Mouse (Mus musculus): ENCODE measurements at regions not wholly inside any gene's neighbourhood (a gene's known extent, or its start where the extent isn't known, plus 50 kb on each side); places are given as distances from the start of the nearest gene placed in this dataset.

DNA sequence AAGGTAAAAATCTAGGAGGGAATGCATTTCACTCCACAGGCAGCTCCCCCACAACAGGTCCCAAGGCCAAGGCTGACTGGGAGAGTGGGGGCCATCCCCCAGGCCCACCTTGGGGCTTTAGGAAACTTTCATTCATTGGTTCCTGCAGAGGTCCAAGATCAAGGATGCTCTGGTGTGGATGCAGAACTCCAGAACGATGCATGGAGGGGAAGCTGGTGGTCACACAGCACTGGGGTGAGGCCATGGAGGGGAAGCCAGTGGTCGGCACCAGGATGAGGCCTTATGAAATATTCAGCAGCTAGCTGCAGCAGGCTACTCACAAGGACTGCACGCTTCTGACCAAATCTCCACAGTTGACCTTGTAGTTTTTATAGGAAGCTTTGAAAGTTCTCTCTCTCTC is 279.7 kb downstream of the Cdh26 start:
- DNase-seq (ENCODE audit: low read depth in 1 of 2, low spot score in 2 of 2) = no peak

DNA sequence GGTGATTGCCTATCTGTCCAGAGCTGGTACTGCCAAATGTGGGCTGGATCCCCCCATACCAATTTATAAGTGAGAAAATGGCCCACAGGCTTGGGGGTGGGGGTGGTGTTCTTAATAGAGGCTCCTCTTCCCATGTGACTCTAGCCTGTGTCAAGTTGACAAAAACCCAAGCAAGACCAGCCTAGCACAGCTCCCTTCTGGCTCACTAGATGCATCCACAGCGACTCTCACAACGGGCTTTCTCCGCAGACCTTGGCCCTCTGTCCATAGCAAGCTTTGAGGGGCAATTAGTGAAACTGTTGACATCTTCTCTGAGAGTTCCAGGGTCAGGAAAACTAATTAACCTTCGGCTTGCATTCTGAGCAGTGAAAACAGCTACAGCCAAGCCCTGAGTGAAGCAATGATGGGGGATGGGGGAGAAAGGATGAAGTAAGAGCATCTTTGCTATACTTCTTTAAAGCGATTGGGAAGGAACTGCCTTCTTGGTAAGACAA is 281.3 kb downstream of the Cdh26 start:
- DNase-seq (ENCODE audit: low read depth in 1 of 2, low spot score in 2 of 2) = no peak

DNA sequence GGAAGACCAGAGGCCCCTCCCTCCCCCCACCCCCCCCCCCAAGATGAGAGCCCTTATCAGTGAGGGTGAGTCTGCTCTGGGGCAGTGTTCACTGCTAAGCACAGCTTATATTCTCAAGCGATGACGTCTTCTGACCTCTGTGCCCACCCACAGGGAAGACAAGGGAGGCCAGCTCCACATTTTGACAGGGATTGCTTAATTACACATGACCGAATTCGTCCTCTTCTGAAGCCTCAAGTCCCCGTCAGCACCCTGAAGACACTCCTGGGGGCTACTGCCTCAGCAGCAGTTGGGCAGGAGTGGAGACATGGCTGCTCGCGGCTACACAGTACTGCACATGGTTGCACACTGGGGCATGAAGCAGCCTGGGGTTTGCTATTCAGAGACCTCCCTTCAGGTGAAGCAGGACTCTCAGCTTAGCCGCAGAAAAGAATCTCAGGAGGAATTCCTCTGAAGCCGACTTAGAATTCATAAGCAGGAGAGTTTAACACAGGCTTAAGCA is 282.1 kb downstream of the Cdh26 start:
- DNase-seq (ENCODE audit: low read depth in 1 of 2, low spot score in 2 of 2) = no peak

DNA sequence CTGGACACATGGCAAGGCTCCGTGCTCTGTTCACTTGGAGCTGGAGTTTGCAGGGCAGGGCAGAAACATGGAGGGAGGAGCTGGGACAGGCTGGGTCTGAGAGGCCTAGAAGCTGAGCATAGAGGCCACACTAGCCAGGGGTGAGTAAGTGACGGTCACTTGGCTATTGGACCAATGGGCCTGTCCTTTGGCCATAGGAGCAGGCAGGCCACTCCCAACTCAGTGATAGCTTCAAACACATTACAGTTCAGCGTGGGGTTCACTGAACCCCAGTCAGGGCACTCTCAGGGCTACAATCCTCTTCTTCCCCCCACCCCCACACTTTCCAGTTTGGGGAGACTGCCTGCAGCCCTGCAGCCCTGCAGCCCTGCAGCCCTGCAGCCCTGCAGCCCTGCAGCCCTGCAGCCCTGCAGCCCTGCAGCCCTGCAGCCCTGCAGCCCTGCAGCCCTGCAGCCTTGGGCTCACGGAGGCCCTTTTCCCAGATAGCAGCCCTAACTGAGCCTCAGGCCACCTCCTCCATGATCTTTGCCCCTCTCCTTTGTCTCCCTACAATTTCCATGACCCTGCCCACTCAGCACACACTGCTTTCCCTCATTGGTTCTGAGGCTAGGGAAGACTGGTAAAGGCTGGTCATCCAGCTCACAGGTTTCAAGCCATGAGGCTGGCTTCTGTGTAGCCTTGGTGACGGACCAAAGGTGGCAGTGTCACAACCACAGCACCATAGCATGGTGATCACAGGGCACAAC is 285.3 kb downstream of the Cdh26 start:
- DNase-seq (ENCODE audit: low read depth in 1 of 2, low spot score in 2 of 2) = no peak

DNA sequence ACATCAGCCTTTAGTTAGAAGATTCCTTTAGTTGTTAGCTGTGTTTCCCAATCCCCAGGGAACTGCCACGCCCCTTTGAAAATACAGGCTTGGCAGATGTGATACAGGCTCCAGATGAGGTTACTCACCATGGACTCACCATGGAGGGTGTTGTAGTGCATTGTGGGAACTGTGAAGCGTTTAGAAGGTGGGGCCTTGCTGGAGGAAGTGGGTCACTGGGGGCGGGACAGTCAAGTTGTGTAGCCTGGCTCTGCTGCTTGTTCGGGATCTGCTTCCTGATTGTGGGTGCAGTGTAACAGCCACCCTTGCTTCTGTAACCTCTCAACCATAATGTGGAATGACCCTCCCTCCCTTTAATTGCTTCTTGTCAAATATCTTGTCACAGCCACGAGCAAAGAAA is 287.7 kb downstream of the Cdh26 start:
- no peak for DNase-seq (ENCODE audit: low read depth in 1 of 2, low spot score in 2 of 2)

DNA sequence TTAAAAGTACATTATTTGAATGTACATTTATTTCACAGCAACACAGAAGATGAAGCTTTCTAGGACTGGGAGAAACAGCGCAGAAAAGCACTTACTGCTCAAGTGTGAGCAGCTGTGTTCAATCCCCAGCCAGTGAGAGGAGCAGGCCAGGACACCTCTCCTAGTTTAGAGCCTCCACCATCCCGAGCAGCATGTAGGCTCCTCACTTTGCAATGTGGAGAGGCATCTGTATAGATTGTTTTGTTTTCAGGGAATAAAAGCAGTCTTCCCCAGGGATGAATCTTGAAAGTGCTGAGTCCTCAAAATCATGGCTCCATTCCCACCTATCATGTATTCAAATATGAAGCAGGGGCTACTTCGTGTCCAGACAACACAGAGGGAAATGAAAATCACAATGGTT is 293.1 kb downstream of the Cdh26 start:
- no peak for DNase-seq (ENCODE audit: low read depth in 1 of 2, low spot score in 2 of 2)

DNA sequence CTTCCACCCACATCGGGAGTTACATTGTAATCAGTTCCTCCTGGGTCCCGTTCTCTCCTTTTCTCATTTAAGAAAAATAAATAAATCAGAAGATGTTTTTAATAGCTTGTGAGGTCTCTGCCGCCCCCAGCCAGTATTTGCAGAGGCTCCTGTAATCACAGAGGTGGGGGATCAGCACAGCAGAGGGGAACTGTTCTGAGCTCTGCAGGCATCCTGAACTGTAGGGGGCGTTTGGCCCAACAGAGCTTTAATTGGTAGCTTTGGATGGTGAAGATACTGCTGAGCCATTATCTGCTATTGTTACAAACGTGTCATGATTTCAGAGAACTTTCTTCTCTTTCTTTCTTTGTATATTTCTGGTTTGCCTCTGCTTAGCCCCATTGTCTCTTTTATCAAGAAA is 293.9 kb downstream of the Cdh26 start:
- no peak for DNase-seq (ENCODE audit: low read depth in 1 of 2, low spot score in 2 of 2)

DNA sequence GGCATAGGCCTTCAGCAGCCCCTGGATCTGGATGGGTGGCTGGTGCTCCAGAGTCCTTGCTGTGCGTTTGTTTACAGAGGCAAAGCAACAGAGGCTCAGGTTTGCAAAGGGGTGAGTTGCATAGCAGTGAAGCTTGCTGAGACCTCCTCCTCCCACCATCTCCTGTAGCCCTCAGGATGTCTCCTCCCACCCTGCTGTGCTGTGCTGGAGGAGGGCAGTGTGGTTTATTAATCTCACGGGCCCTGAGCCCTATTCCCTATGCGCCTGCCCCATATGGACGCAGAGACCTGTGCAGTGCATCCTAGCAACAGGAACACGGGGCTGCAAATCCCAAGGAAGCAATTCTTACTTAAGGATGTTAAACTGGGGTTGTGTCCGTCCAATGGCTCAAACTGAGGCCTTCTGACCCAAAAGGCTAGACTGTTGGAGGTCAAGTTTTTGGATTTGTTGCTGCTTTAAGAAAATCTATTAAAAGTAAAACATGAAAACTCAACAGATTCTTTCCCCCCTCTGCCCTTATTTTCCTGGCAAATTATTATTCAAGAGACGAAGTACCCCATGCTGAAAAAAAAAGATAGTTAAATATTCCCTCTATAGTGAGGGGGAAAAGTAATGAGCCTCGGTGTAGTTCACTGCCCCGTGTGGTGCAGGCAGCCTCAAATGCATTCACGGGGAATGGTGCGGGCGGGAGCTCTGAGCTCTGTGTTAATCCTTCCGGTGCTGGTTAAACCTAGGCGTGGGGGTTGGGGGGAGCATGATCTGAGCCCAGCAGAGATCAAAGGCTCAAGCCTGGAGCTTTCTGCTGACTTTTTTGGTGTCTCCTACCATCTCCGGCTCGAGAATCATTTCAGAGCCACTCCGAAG is 297.8 kb downstream of the Cdh26 start:
- no peak for DNase-seq (ENCODE audit: low read depth in 1 of 2, low spot score in 2 of 2)

DNA sequence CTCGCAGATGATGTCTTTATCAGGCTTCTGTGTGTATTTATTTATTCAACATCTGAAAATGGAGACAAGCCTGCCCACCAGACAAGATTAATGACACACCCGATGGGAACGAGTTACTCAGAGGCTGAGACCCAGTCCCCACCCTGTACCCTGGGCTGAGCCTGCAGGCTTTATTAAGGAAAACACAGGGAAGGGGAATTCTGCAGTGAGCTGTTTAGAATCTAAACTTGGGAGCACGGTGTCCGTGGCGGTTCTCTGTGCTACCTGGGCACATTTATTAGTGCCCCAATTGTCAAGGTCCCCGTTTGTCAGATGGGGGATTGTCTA is 298.4 kb downstream of the Cdh26 start:
- no peak for DNase-seq (ENCODE audit: low read depth in 1 of 2, low spot score in 2 of 2)

DNA sequence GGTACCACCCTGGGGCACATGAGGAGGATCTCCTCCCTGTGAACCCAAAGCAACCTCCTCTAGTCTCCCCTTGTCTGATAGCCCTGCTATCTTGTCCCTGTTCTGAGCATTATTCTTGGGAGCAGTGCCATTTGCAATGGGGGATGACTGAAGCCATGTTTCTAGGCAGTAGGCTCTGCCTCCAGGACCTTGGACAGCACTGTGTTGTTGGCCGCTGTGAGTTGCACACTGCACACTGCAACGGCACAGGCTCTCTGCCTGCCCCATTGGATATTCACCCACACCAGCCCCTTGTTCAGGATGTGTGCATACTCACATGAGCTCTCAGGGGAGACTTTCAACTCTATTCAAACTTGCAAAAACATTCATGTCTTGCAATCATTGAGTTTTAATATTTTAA is 304.8 kb downstream of the Cdh26 start:
- no peak for DNase-seq (ENCODE audit: low read depth in 1 of 2, low spot score in 2 of 2)

DNA sequence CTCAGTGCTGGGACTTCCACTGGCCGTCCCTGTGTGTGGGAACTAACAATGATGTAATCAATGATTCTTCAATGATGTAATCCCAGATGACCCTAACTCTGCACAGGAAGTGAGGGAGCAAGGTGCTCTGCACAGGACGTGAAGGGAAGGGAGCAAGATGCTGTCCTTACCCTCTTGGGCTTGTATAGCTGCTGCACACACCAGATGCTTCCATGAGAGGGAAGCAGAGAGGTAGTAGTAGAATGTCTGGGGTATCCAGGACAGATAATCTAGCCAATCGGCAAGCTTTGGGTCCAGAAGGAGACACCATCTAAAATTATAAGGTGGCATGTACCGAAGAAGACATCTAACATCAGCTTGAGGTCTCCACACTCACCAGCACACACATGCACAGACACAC is 314.3 kb downstream of the Cdh26 start:
- no peak for DNase-seq (ENCODE audit: low read depth in 1 of 2, low spot score in 2 of 2)

DNA sequence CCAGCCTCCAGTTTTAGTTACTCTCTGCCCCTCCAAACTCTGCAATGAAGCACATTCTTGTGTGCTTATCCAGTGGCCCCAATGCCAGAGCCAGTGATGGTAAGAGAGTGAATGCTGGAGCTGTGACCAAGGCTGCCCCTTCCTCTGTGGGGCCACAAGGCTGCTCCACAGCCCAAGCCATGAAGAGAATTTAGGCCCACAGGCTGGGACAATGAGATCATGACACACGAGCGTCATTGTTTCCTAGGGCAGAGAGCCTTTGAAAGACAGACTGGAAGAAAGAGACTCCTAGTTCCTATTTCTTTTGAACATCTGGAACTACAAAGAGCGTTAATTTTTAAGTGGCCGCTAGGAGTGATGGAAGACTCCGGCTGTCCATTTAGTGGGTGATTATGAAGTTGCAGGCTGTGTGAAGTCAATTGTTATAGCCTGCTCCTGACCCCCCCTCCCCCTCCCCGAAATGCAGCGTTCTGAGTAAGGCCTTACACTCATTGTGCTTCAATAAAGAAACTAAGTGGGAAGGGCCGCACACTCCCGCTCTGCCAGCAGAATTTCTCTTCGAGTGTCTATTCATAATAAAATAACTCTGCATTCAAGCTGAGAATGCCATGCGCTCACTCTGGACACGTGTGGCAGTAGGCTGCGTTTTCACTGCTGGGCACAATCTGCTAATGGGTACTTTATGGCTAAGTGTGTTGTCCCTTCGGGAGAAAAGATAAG is 315.1 kb downstream of the Cdh26 start:
- no peak for DNase-seq (ENCODE audit: low read depth in 1 of 2, low spot score in 2 of 2)

DNA sequence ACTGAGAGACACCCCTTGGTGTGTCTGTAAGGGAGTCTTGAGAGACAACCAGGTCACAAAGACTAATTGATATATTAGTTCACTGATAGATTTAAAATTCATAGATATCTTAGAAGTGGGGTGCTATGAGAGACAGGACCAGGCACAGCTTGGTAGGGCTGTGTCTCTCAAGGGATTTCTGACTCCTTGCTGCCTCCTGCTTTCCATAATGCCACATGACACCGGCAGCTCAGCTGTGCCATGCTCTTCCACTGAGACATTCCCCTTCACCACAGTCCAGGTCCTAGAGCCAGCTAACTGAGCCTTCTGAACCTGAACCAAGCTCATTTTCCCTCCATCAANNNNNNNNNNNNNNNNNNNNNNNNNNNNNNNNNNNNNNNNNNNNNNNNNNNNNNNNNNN is 320.9 kb downstream of the Cdh26 start:
- no peak for DNase-seq (ENCODE audit: low read depth in 1 of 2, low spot score in 2 of 2)

DNA sequence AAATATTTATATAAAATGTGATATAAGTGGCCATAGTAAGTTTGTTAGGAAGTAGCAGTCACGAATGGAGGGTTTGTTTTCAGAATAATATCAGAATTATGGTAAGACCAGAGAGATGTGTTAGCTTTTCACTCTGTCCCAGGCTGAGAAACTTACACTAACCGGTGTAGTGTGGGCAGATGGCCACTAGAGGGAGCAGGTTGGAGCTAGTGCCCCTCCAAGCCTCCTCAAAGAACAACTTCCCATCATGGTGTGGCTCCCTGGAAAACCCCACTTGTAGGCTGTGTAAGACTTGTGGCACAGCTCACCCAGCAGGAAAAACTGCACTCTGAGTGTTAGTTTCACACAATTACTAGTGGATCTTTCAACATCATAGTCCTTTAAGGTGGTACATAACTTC is 328.0 kb downstream of the Cdh26 start:
- DNase-seq (ENCODE audit: low read depth in 1 of 2, low spot score in 2 of 2) = no peak

DNA sequence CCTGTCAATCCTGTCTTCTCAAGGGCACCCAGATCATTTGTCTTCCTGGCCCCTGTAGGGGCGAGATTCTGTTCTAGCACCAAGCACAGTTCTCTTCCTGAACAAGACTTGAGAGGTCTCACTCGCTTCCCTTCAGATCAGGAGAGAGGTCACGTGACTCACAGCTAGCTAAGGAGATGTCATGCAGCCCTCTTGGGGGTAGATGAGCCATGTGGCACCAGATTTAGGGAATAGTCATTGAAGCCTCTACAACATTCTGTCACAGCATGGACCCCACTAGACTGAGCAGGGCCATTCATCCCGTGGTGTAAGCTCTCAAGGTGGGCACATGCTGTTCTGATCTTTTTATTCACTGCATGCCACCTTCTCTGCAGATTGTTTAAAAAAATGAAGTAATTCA is 338.2 kb downstream of the Cdh26 start:
- no peak for DNase-seq (ENCODE audit: low read depth in 1 of 2, low spot score in 2 of 2)

DNA sequence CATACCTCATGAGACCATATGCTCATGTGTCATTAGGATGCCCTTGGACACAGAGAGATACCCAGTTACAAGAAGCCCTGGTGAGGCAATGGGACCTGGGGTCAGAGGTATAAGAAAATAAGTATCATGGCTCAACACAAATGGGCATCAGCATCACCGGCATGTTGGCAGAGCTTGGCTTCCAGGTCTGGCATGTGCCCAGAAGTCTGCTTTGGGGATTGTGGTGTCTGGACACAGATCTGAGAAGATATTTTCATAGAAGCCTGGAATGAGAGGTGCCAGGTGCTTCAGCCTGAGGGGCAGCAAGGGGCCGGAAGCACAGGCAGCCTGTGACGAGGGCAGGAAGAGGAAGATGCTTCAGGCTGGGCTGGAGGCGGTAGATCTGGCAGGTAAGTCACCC is 338.7 kb downstream of the Cdh26 start:
- no peak for DNase-seq (ENCODE audit: low read depth in 1 of 2, low spot score in 2 of 2)

DNA sequence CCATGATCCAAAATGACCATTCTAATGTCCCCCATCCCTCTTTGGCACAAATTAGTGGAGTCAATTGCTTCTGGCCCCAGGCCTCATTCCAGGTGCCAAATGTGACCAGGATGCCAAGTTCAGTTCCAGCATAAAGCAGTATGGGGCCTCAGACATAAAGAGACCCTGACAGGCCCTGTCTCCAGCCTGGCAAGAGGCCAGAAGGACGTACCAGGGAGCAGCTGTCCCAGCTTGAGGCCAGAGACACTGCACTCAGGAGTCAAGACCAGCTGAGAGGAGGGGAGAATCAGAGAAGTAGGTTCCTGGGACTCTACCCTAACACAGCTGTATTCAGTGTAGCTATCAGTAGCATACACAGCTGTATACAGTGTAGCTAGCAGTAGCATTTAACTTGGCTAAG is 341.1 kb downstream of the Cdh26 start:
- no peak for DNase-seq (ENCODE audit: low read depth in 1 of 2, low spot score in 2 of 2)

DNA sequence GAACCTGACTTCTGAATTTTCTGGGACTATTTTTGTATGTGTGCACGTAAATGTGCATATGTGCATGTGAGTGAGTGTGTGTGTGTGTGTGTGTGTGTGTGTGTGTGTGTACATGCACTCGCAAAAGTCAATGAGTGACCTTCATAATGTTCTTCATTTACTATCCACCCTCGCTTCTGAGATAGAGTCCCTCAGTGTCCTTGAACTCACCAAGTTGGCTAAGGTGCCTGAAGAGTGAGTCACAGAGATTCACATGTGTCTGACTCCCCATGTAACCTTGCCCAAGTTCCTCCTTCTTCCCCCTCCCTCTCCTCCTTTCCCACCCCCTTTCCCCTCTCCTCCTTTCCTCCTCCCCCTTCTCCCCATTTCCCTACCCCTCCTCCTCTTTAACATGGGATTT is 341.6 kb downstream of the Cdh26 start:
- DNase-seq (ENCODE audit: low read depth in 1 of 2, low spot score in 2 of 2) = no peak

DNA sequence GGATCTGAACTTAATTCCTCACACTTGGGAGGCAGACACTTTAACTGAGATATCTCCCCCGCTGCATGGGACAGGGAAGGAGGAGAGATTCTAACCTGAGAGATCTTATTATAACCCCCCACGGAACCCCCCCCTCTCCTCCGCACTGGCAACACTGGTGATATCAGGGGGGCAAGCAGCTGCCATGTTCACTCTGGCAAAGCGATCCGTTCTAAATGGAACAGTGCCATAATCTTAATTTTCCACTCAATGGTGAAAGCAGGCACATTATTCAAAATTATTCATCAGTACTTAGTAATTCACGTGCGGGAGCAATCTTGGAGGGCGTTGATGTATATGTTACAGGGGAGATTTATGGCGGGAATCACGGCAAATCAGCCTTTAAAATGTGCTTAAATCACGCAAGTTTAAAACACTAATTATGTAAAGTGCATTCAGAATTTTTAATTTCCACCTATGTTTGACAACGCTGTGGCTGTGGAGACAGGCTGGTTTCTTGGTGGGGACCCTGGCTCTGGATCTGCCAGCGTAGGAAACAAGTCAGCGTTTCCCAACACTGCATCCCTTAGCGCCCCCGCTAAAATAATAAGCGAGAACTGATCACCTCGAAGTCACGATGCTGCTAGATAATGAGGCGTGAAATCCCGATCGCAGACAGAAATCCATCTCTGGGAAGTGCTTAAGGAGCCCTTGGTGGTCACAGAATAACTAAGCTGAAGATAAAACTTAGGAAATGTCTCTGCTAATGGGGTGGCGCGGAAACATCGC is 354.7 kb downstream of the Cdh26 start:
- DNase-seq (ENCODE audit: low read depth in 1 of 2, low spot score in 2 of 2) = no peak

DNA sequence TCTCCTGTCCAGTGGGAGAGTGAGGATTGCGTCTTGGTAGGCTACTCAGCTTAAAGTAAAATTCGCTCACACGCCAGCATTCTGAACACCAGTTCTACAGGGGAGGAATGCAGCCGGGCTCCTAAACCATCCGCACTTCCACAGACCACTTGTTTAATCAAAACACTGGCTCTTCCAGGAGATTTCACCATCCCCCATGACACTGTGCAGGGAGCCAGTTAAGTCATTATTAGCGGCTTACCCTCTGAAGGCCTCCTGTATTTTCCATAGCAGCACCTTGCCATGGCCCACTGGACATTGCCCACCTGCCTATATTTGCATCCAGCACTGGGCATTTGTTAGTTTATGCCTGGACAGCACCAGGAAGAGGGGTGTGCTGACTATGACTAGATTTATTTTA is 355.5 kb downstream of the Cdh26 start:
- no peak for DNase-seq (ENCODE audit: low read depth in 1 of 2, low spot score in 2 of 2)

DNA sequence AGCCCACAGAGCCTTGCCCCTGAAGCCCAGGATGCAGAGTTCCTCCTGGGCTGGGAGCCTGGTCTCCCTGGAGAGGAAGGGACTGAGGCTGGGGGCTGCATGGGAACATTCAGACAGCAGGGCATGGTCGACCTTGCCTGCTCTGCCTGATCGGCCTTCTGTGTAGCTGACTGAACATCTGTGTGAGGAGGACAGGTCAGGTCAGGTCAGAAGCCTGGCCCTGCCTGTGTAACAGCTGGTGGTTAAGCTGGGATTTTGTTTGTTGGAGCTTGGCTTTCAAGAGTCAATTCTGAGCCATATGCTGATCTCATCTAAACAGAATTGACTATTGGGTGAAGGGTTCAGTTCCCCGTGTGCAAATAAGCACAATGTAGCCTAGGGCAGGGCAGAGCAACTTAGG is 365.5 kb downstream of the Cdh26 start:
- DNase-seq (ENCODE audit: low read depth in 1 of 2, low spot score in 2 of 2) = no peak
